Mouse (Mus musculus) midbrain, postnatal 0 days (tissue): ENCODE results near the gene Abhd12. TPM values are rescaled to one million over a fixed set of nuclear protein-coding genes. Genes with fewer than 3 reads are reported as not detected.
"Not testable (repeated sequence)": the region's sequence is repeated elsewhere in the genome, so short reads cannot be mapped to it uniquely, and the experiment has no call there.

Source experiments
- ATAC-seq: fragments of 200-750 bp; cut with Nextera tagmentation; 2 replicates; pipeline ENCODE4 v1.8.0; 2017; ENCODE audit warnings: moderate number of reproducible peaks, mild to moderate bottlenecking, moderate TSS enrichment, moderate library complexity; ENCODE audit not compliant: low FRiP score
- DNase-seq: peaks from one replicate; pipeline ENCODE4 v3.0.0-alpha.2; 2015; ENCODE audit warnings: low spot score
- H3K27ac ChIP-seq: fragments of 300-500 bp; sonication (generic); 2 replicates; pipeline ENCODE4 v1.5.1; 2014; ENCODE audit warnings: low read depth, mild to moderate bottlenecking, low read length, mixed read lengths
- H3K27me3 ChIP-seq: fragments of 300-500 bp; sonication (generic); 2 replicates; pipeline ENCODE4 v1.6.1; 2014; ENCODE audit warnings: low read length, control low read depth, mixed read lengths; ENCODE audit not compliant: insufficient read depth
- H3K36me3 ChIP-seq: fragments of 300-500 bp; sonication (generic); 2 replicates; pipeline ENCODE4 v1.6.1; 2014; ENCODE audit warnings: low read length, control low read depth, mixed read lengths; ENCODE audit not compliant: insufficient read depth
- H3K4me1 ChIP-seq: fragments of 300-500 bp; sonication (generic); 2 replicates; pipeline ENCODE4 v1.6.1; 2014; ENCODE audit warnings: mild to moderate bottlenecking, control low read depth, antibody characterized with exemption, low read length, mixed read lengths; ENCODE audit not compliant: insufficient read depth
- H3K4me2 ChIP-seq: fragments of 300-500 bp; sonication (generic); 2 replicates; pipeline ENCODE4 v1.6.1; 2014; ENCODE audit warnings: low read depth, mild to moderate bottlenecking, low read length, mixed read lengths; ENCODE audit not compliant: poor library complexity, severe bottlenecking
- H3K4me3 ChIP-seq: fragments of 300-500 bp; sonication (generic); 2 replicates; pipeline ENCODE4 v1.5.1; 2014; ENCODE audit warnings: low read depth, mild to moderate bottlenecking, low read length, moderate library complexity
- H3K9ac ChIP-seq: fragments of 300-500 bp; sonication (generic); replicated peaks from 2 replicates; pipeline ENCODE4 v1.6.1; 2014; ENCODE audit warnings: mild to moderate bottlenecking, low read length, moderate library complexity, mixed read lengths; ENCODE audit not compliant: poor library complexity, severe bottlenecking
- H3K9me3 ChIP-seq: fragments of 300-500 bp; sonication (generic); 2 replicates; pipeline ENCODE4 v1.6.1; 2016; ENCODE audit warnings: low read length, control low read depth
- CTCF ChIP-seq: IDR thresholded peaks from 2 replicates; pipeline ENCODE4 v1.5.1; 2016; ENCODE audit warnings: antibody characterized with exemption, mild to moderate bottlenecking
- WGBS: fragments of 180-500 bp; shearing (Covaris S2); extraction: QIAGEN DNeasy Blood & Tissue Kit; methylation state at CpG from one replicate; pipeline ENCODE4 v1.1.7; 2014; 5-methylcytosine and 5-hydroxymethylcytosine counted together
- polyA plus RNA-seq: library from polyadenylated mRNA; unstranded; fragments of >200 nt; fragmentation: Nextera tagmentation; extraction: Ambion mirVana; gene quantifications from 2 replicates; pipeline ENCODE4 v1.2.1, GENCODE M21; 2015
- total RNA-seq: library from RNA; depleted of rRNA; stranded (reverse); fragments of >200 nt; gene quantifications from 2 replicates; pipeline ENCODE4 v1.2.3, GENCODE M21; 2014; rRNA removed

Gene Abhd12
- total RNA-seq (156 and 167 TPM in 2 replicates), polyA plus RNA-seq (144 and 156 TPM in 2 replicates)

DNA sequence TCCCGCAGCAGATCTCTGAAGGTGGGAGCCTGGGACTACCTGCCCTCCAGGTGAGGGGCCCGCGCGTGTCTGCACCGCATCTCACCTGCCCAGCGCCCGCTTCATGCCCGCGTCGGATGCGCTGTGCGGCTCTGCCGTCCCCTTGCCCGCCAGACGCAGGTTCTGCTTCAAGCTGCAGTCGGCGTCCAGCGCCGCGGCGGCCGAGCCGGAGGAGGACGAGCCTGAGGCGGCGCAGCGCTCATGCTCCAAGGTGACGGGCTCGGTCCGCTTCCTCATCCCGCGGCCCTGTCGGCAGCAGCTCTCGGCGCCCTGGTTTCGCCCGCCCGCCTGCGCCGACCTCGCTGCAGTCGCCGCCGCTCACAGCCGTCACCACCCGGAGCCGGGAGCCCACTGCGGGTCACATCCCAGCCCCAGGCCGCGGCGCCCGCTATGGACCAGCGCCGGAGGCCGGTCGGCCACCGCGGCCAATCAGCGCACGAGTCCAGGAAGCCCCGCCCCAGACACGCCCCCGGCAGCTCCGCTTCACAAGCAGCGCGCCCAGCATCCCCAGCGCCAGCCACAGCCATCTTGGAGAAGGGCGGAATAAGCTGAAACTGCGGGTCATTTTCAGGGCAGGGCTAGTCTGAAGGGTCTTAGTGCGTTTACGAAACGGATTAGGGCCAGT lies at the start of gene Abhd12:
Abhd12 (minus strand) TSS at position 470 of the 664 bp plus-strand sequence.
- peaks cover 3% of the 10 kb centered on the region; the same call in 1 of the 2 replicates for H3K4me1 ChIP-seq
- H3K27ac ChIP-seq, result peak within 1 kb of the TSS; percentile 88
- H3K36me3 ChIP-seq, result 0 out of 2 replicates have a peak, but pooled peaks cover 5% of the 10 kb centered on the region
- H3K9me3 ChIP-seq, result no peaks in the 10 kb centered on the region
- H3K4me2 ChIP-seq, result peak within 1 kb of the TSS; percentile 76
- WGBS, result under 1% methylated on average over 66 of the region's 72 CpGs
- DNase-seq (peak; percentile 98), ATAC-seq (peak; percentile 98)
- peak within 1 kb of the TSS; percentile 93 for H3K4me3 ChIP-seq
- peak within 1 kb of the TSS; percentile 93 for H3K9ac ChIP-seq
- no peaks in the 10 kb centered on the region for H3K27me3 ChIP-seq
- TF ChIP-seq CTCF, result no peak

DNA sequence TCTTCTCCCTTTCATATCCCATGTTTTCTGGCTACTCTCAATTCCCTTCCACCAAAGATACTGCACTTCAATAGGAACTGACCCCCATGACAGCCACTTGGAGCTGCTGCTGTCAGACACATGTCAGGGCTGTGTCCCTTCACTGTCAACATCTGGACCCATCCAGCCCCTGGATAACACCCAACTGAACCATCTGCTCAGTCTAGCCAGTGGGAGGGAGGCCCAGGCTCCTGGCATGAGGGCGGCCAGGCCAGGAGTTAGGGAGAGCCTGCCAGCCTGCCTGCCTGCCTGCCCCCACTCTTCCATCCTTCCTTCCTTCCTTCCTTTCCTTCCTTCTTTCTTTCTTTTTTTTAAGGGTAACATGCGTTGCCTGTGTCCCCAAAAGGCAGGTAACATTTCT lies 46.7 kb upstream of the Abhd12 start:
- Histone ChIP-seq H3K9ac (no peak overlapping the region), H3K9me3 (no peaks in the 10 kb centered on the region), H3K27ac (no peak overlapping the region), H3K4me1 (no peaks in the 10 kb centered on the region), H3K27me3 (no peaks in the 10 kb centered on the region), H3K36me3 (peaks cover 9% of the 10 kb centered on the region; the same call in 1 of the 2 replicates), H3K4me2 (no peak overlapping the region), H3K4me3 (no peak overlapping the region)
- 96% methylated on average over 2 of the region's 2 CpGs for WGBS
- DNase-seq (no peak), ATAC-seq (no peak)
- TF ChIP-seq CTCF, result no peak

DNA sequence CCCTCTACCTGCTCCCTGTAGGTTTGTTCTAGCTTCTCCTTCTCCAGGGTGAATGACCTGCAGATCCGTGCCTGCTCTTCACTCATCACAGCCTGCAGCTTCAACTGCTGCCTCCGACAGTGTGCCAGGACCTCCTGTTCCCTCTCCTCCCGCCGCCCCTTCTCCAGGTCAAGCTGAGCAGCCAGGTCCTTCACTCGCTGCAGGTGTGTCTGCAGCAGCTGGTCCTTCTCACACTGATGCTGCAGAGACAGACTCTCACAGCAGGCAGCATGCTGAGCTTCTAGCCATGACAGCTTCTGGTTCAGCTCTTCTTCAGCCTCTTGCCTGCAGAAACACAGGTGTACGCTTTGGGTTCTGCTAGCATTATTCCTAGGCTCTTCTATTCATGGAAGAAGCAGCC lies 45.5 kb upstream of the Abhd12 start:
- peaks cover 9% of the 10 kb centered on the region; the same call in 1 of the 2 replicates for H3K36me3 ChIP-seq
- H3K4me1 ChIP-seq, result no peaks in the 10 kb centered on the region
- H3K27me3 ChIP-seq, result no peaks in the 10 kb centered on the region
- DNase-seq, result no peak
- H3K9ac ChIP-seq, result no peak overlapping the region
- no peak for TF ChIP-seq CTCF
- ATAC-seq, result no peak
- H3K9me3 ChIP-seq, result no peaks in the 10 kb centered on the region
- no peak overlapping the region for H3K27ac ChIP-seq
- H3K4me3 ChIP-seq, result no peak overlapping the region
- 93% methylated on average over 6 of the region's 6 CpGs for WGBS
- H3K4me2 ChIP-seq, result no peak overlapping the region

DNA sequence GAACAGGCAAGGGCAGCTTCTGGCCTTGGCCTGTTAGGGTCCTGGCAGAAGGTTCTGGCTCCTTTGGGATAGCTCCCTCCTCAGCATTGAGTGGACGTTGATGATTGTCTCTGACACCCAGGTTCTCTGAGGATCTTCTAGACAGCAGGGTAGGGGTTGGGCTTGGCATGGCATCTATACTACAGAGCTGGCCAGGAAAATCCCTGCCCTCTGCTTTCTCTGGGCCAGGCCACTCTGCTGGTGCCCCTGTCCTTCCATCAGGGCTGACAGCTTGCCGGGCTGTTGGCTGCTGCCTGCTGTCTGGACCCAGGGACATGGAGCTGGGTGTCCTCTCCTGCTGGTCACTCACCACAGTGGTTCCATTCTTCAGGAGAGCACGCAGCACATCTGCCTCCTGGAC lies 45.1 kb upstream of the Abhd12 start:
- ATAC-seq (no peak), DNase-seq (peak; percentile 10)
- Histone ChIP-seq H3K27ac (no peak overlapping the region), H3K36me3 (peaks cover 9% of the 10 kb centered on the region; the same call in 1 of the 2 replicates), H3K4me3 (no peak overlapping the region), H3K27me3 (no peaks in the 10 kb centered on the region), H3K4me1 (no peaks in the 10 kb centered on the region), H3K9ac (no peak overlapping the region), H3K4me2 (no peak overlapping the region), H3K9me3 (no peaks in the 10 kb centered on the region)
- 95% methylated on average over 3 of the region's 3 CpGs for WGBS
- TF ChIP-seq CTCF, result no peak

DNA sequence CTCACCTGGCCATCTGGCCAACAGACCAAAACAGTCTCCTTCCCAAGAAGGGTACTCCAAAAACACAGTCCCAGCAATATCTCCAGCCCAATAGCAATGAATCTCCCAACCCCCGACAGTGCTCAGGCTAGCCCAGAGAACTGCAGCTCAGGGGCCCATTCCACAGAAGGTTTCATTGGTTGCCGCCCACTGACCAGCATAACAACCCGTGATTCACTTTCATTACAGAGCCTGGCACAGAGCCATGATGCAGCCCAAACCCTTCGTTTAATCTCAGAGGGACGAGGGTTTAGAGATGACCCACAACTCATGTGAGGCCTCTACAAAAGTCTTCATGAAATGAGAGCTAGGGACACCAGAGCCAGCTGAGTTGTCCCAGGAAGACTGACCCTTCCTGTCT lies 44.2 kb upstream of the Abhd12 start:
- TF ChIP-seq CTCF, result no peak
- Histone ChIP-seq H3K36me3 (peaks cover 9% of the 10 kb centered on the region), H3K27me3 (no peaks in the 10 kb centered on the region), H3K27ac (no peak overlapping the region), H3K4me2 (no peak overlapping the region), H3K9ac (no peak overlapping the region), H3K4me1 (no peaks in the 10 kb centered on the region), H3K4me3 (no peak overlapping the region), H3K9me3 (no peaks in the 10 kb centered on the region)
- WGBS, result 85% methylated on average over 5 of the region's 5 CpGs
- DNase-seq (no peak), ATAC-seq (no peak)

DNA sequence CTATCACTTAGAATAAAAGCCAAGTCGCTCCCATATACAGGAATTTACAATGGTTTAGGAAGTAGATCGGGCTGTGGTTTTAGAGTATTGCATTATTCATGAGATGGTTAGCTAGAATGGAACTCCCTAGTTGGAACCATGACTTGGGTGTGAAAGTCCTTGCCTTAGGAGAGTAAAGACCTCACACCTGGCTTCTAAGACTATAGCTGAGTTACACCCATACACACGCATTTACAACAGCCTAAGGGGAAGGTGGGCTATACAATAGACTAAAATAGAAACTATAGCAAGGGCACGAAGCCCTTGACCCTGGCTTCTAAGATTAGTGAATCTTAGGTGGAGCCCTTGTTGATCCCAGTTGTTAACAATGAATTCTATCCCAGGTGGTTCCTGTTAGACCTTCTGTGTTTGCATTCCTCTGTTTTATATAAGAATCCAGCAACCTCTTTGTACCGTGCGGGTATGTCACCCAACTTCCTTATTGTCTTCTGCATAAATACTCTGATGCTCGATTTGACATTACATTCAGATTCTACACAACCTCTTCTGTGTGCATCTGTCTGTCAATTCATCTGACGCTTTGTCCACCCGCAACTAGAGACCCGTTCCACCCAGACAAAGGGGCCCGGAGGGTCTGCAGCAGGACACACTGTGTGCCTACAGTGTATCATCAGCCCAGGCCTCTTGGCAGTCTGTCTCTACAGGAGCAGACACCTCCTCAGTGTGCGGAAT lies 43.5 kb upstream of the Abhd12 start:
- H3K4me1 ChIP-seq, H3K9me3 ChIP-seq, ATAC-seq, H3K4me2 ChIP-seq, H3K27ac ChIP-seq, H3K4me3 ChIP-seq, H3K9ac ChIP-seq, H3K36me3 ChIP-seq, H3K27me3 ChIP-seq, DNase-seq: not testable (repeated sequence)
- WGBS, result 91% methylated on average over 12 of the region's 12 CpGs

DNA sequence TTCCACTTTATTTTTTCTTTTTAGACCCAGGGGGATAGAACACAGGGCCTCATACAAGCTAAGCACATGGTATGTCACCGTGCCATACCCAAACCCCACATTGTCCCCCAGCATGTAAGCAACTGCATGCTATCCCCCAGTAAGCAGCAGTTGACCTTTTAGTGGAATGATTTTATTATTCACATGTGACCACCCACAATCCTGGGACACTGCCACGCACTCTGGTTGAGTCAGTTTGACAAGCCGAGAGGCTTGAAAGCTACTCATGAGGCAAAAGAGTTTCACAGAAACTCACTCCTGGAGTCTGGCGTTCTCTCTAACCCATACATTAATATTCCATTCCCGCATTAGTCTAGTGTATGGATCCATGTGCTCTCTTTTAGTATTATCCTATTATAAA lies 42.8 kb upstream of the Abhd12 start:
- 91% methylated on average over 5 of the region's 5 CpGs for WGBS
- H3K27me3 ChIP-seq, H3K27ac ChIP-seq, DNase-seq, H3K9me3 ChIP-seq, H3K4me1 ChIP-seq, H3K4me2 ChIP-seq, H3K36me3 ChIP-seq, H3K4me3 ChIP-seq, H3K9ac ChIP-seq, ATAC-seq: not testable (repeated sequence)
